Mouse (Mus musculus) hematopoietic stem cell, adult 5-6 weeks (primary cell): Measurements from ENCODE around the gene Furin. TPM values are rescaled to one million over a fixed set of nuclear protein-coding genes. Genes with fewer than 3 reads are reported as not detected.

Experiments
- ATAC-seq, 2 experiments: fragments of 125-278 bp in 1 of 2; replicated peaks in 1 of 2; 2 replicates each; pipeline ENCODE4 v1.8.0; 2016 to 2017; ENCODE audit warnings: inconsistent platforms in 2 of 2, mild to moderate bottlenecking in 2 of 2, moderate number of reproducible peaks in 2 of 2, low read depth in 1 of 2, moderate TSS enrichment in 1 of 2; ENCODE audit not compliant: low FRiP score in 2 of 2, poor library complexity in 2 of 2, severe bottlenecking in 2 of 2, insufficient read depth in 1 of 2, low TSS enrichment in 1 of 2
- total RNA-seq: library from RNA; stranded (forward); fragments of 172-1452, 232-1000 nt; gene quantifications from 2 replicates; pipeline ENCODE4 v1.2.3, GENCODE M21; 2017

Gene Furin
- total RNA-seq, 1 experiment from 2014 or later = 14.1 TPM

- peak; percentile 91 to 93 for ATAC-seq
These were observed 65.2 kb downstream of the Furin start for GRCm38 (mm10) chr7:80339793-80340628.

DNA sequence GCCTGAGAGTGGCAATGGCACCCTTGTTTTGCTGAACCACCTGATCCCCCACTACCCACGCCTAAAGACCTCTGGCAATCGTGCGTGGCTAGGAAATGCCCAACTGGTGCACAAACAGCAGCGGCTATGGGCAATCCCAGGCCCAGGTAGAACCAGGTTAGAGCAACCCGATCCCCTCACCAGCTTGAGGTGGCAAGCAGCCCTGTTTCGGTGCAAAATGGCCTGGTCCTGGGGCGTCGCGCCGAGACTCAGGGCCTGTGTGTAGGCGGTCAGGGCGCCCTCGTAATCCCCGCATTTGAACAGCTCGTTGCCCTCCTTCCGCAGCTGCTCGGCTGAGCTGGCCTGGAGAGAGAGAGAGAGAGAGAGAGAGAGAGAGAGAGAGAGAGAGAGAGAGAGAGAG is 65.9 kb downstream of the Furin start:
- ATAC-seq = no peak

Other genes starting within 250 kb of the Furin start
- gene Sema4b, start 218.6 kb downstream of the Furin start, total RNA-seq = 9.2 and 11.4 TPM in 2 replicates
- 28.0 and 29.3 TPM in 2 replicates for gene Cib1, start 172.6 kb downstream of the Furin start, total RNA-seq
- 3.0 and 3.1 TPM in 2 replicates for gene Gdpgp1, start 172.6 kb downstream of the Furin start, total RNA-seq
- gene Ttll13, start 159.1 kb downstream of the Furin start, total RNA-seq = 0.81 TPM in 1 of 2 replicates, not detected in the other
- gene Ngrn, start 144.2 kb downstream of the Furin start, total RNA-seq = 30.3 and 36.3 TPM in 2 replicates
- gene Vps33b, start 135.8 kb downstream of the Furin start, total RNA-seq = 27.2 and 36.7 TPM in 2 replicates
- gene Prc1, start 111.0 kb downstream of the Furin start, total RNA-seq = 145 and 166 TPM in 2 replicates
- 11.0 and 23.2 TPM in 2 replicates for gene Rccd1, start 81.0 kb downstream of the Furin start, total RNA-seq
- 14.4 and 24.5 TPM in 2 replicates for gene Unc45a, start 64.4 kb downstream of the Furin start, total RNA-seq
- 23.5 and 29.5 TPM in 2 replicates for gene Hddc3, start 62.3 kb downstream of the Furin start, total RNA-seq
- gene Man2a2, start 34.1 kb downstream of the Furin start, total RNA-seq = 61.0 and 65.0 TPM in 2 replicates
- 52.5 and 84.0 TPM in 2 replicates for gene Fes, start 17.5 kb downstream of the Furin start, total RNA-seq
- 37.0 and 37.3 TPM in 2 replicates for gene Blm, start 129.7 kb upstream of the Furin start, total RNA-seq